Mouse (Mus musculus) lung, embryonic 14.5 days (tissue): ENCODE data around the gene Npb. TPM values are rescaled to one million over a fixed set of nuclear protein-coding genes. Genes with fewer than 3 reads are reported as not detected.

ENCODE experiments used
- ATAC-seq: fragments of 200-750 bp; cut with Nextera tagmentation; 2 replicates; pipeline ENCODE4 v1.8.0; 2017; ENCODE audit warnings: mild to moderate bottlenecking, moderate TSS enrichment, moderate library complexity; ENCODE audit not compliant: insufficient read depth
- DNase-seq: peaks from one replicate; pipeline ENCODE4 v3.0.0-alpha.2; 2015
- H3K27ac ChIP-seq: fragments of 300-500 bp; sonication (generic); 2 replicates; pipeline ENCODE4 v1.5.1; 2014; ENCODE audit warnings: low read depth, mild to moderate bottlenecking, moderate library complexity
- H3K27me3 ChIP-seq: fragments of 300-500 bp; sonication (generic); 2 replicates; pipeline ENCODE4 v1.6.1; 2014; ENCODE audit warnings: low read length, control low read depth; ENCODE audit not compliant: insufficient read depth
- H3K36me3 ChIP-seq: fragments of 300-500 bp; sonication (generic); 2 replicates; pipeline ENCODE4 v1.6.1; 2014; ENCODE audit warnings: control low read depth; ENCODE audit not compliant: insufficient read depth
- H3K4me1 ChIP-seq: fragments of 300-500 bp; sonication (generic); 2 replicates; pipeline ENCODE4 v1.6.1; 2014; ENCODE audit warnings: antibody characterized with exemption, control low read depth; ENCODE audit not compliant: insufficient read depth
- H3K4me2 ChIP-seq: fragments of 300-500 bp; sonication (generic); 2 replicates; pipeline ENCODE4 v1.6.1; 2014; ENCODE audit warnings: mild to moderate bottlenecking
- H3K4me3 ChIP-seq: fragments of 300-500 bp; sonication (generic); 2 replicates; pipeline ENCODE4 v1.5.1; 2014; ENCODE audit warnings: low read depth, low read length
- H3K9ac ChIP-seq: fragments of 300-500 bp; sonication (generic); 2 replicates; pipeline ENCODE4 v1.6.1; 2014
- H3K9me3 ChIP-seq: fragments of 300-500 bp; sonication (generic); 2 replicates; pipeline ENCODE4 v1.6.1; 2016; ENCODE audit warnings: low read depth, low read length, control low read depth
- CTCF ChIP-seq: IDR thresholded peaks from 2 replicates; pipeline ENCODE4 v1.5.1; 2016; ENCODE audit warnings: antibody characterized with exemption, low read depth
- WGBS: fragments of 180-500 bp; shearing (Covaris S2); extraction: QIAGEN DNeasy Blood & Tissue Kit; methylation state at CpG from one replicate; pipeline ENCODE4 v1.1.7; 2014; 5-methylcytosine and 5-hydroxymethylcytosine counted together
- microRNA-seq: library from miRNA; unstranded; fragments of <30 nt; microRNA quantifications from one replicate; pipeline ENCODE4, GENCODE M21; 2016; ENCODE audit warnings: borderline number of aligned reads
- polyA plus RNA-seq: library from polyadenylated mRNA; unstranded; fragments of >200 nt; fragmentation: Nextera tagmentation; extraction: Ambion mirVana; gene quantifications from 2 replicates; pipeline ENCODE4 v1.2.1, GENCODE M21; 2014

Npb gene
- polyA plus RNA-seq, 1 experiment from 2014 or later, result 1.3 TPM

DNA sequence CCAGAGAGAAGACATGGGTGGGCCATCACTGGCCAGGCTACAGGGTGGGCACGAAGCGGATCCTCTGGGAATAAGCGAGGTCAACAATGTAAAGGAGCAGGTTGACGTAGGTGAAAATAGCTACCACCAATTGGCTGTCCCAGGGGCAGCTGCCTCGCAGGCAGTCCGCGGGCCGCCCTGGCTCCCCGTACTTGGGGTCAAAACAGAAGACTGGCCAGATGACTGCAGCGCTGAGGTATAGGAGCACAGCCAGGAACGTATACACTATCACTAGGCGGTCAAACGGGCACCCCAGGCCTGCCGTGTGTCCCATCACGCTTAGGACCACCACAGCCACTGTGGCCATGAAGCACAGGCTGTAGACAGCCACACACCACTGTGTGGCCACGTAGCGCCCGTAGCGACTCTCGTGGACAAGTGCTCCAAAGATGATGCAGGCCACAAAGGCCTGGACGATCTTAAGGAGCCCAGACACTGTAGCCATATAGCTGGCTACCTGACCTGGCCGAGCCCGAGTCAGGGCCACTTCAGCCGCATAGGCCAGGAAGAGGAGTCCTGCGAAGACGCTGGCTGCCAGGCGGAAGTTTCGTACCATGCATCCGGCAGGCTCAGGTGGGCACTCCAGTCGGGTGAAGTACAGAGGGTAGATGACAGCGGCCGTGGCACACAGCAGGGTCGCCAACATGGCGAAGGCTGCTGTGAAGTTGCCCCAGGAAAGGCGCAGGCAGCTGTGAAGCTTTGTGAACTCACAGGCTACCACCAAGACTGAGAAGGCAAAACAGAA lies 39.0 kb downstream of the Npb start:
- H3K4me3 ChIP-seq, result peak overlapping the region; percentile 20; the same call in 1 of the 2 replicates
- 67% methylated on average over 35 of the region's 35 CpGs for WGBS
- DNase-seq (no peak), ATAC-seq (no peak)
- no peak overlapping the region; the same call in 1 of the 2 replicates for H3K27ac ChIP-seq
- no peak for TF ChIP-seq CTCF
- no peaks in the 10 kb centered on the region for H3K9me3 ChIP-seq
- peak overlapping the region; percentile 51 for H3K4me2 ChIP-seq
- H3K4me1 ChIP-seq, result peaks cover 11% of the 10 kb centered on the region; the same call in 1 of the 2 replicates
- peak overlapping the region; percentile 24; the same call in 1 of the 2 replicates for H3K9ac ChIP-seq
- H3K27me3 ChIP-seq, result peaks cover 15% of the 10 kb centered on the region; the same call in 1 of the 2 replicates
- no peaks in the 10 kb centered on the region for H3K36me3 ChIP-seq

DNA sequence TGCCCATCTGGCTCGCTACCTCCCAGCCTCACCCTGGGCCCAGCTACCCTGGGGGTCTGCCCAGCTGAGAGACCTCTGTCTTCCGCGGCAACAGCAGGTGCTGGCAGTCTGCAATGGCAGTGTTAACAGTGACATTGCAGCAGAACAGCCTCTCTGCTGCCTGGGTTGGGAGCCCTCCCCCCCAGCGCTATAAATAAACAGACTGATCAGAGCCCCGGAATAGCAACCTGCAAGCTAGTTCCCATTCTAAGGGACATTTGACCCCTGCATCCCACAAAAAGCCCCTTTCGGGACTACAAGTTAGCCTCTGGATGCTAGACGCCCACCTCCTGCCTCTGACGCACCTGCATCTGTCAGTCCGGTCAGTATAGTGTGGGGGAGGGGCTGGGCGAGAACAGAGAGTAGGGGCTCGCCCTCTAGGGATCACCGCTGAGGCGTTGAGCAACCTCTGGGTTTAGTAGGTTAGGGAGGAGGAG lies 39.8 kb downstream of the Npb start, which contains the start of gene Myadml2:
Gene Myadml2 (minus strand): TSS at position 158 of the 476 bp plus-strand sequence.
- DNase-seq (no peak), ATAC-seq (no peak)
- peaks cover 6% of the 10 kb centered on the region; the same call in 1 of the 2 replicates for H3K4me1 ChIP-seq
- peak within 1 kb of the TSS; percentile 24; the same call in 1 of the 2 replicates for H3K9ac ChIP-seq
- peak within 1 kb of the TSS; percentile 20 for H3K4me3 ChIP-seq
- H3K4me2 ChIP-seq, result peak within 1 kb of the TSS; percentile 51
- peaks cover 12% of the 10 kb centered on the region; the same call in 1 of the 2 replicates for H3K27me3 ChIP-seq
- TF ChIP-seq CTCF, result no peak
- H3K36me3 ChIP-seq, result no peaks in the 10 kb centered on the region
- 5% methylated on average over 13 of the region's 13 CpGs for WGBS
- H3K27ac ChIP-seq, result no peak within 1 kb of the TSS; the same call in 1 of the 2 replicates
- no peaks in the 10 kb centered on the region for H3K9me3 ChIP-seq

DNA sequence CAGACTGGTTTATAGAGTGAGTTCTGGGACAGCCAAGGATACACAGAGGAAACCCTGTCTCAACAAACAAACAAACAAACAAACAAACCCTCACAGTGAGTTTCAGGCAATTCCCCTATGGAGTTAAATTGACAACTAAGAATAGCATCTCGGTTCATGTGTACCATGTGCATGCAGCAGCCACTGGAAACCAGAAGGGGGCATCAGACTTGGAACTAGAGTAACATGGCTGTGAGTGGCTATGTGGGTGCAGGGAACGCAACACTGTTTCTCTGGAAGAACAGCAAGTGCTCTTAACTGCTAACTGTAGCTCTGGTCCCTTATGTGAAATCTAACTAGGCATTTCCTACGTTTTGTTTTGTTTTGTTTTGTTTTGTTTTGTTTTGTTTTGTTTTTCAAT lies 43.6 kb downstream of the Npb start:
- Histone ChIP-seq H3K9ac (no peak overlapping the region), H3K4me2 (no peak overlapping the region), H3K27ac (no peak overlapping the region), H3K27me3 (peaks cover 12% of the 10 kb centered on the region; the same call in 1 of the 2 replicates), H3K4me3 (no peak overlapping the region), H3K36me3 (no peaks in the 10 kb centered on the region), H3K4me1 (0 out of 2 replicates have a peak, but pooled peaks cover 5% of the 10 kb centered on the region), H3K9me3 (no peaks in the 10 kb centered on the region)
- TF ChIP-seq CTCF, result peak; percentile 45
- 60% methylated on average over 3 of the region's 3 CpGs for WGBS
- ATAC-seq, result no peak
- DNase-seq, result no peak

DNA sequence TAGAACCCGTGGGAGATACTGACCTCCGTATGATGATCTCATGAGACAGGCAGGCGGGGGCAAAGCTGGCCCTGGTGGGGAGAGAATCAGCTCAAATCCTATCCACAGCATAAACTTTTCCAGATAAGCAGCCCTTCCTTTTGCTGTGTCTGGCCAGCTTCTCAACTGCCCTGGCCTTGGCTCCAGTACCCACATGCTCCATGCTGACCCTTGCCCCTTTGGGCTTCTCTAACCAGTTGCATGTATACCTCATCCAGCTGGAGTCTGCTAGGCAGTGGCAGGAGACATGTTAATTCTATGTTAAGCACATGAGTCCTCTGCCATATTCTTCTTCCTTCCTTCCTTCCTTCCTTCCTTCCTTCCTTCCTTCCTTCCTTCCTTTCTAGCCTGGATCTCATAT lies 46.5 kb downstream of the Npb start:
- no peak for ATAC-seq

DNA sequence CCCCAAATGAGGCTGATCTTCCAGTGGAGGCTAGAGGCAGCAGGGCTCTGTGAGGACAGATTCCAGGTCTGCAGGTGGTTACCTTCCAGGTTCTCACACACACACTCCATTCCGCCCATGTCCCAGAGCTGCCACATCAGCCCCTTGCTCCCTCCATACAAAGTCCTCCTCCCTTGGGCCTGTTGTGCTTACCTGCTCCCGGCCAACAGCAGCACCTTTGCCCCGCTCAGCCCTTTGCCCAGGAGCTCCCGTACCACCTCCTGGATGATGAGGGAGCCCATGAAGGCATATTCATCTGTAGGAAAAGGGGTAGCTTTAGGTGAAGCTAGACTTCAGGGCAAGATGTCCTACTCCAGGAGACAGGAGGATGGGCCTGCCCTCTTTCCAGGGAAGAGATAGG lies 49.0 kb downstream of the Npb start:
- ATAC-seq (no peak), DNase-seq (no peak)
- H3K4me1 ChIP-seq, result peaks cover 7% of the 10 kb centered on the region; the same call in 1 of the 2 replicates
- H3K9ac ChIP-seq, result no peak overlapping the region
- whole genome bisulfite sequencing, result 84% methylated on average over 4 of the region's 4 CpGs
- peaks cover 53% of the 10 kb centered on the region for H3K27me3 ChIP-seq
- H3K27ac ChIP-seq, result no peak overlapping the region
- no peak overlapping the region for H3K4me3 ChIP-seq
- H3K9me3 ChIP-seq, result no peaks in the 10 kb centered on the region
- no peak for TF ChIP-seq CTCF
- no peaks in the 10 kb centered on the region for H3K36me3 ChIP-seq
- H3K4me2 ChIP-seq, result no peak overlapping the region

More for the DNA sequence above, 46.5 kb downstream of the Npb start:
- Histone ChIP-seq H3K4me3 (no peak overlapping the region), H3K9ac (no peak overlapping the region), H3K27me3 (peaks cover 27% of the 10 kb centered on the region), H3K27ac (no peak overlapping the region), H3K36me3 (no peaks in the 10 kb centered on the region), H3K9me3 (no peaks in the 10 kb centered on the region), H3K4me2 (no peak overlapping the region), H3K4me1 (no peaks in the 10 kb centered on the region)
- no peak for DNase-seq
- no peak for TF ChIP-seq CTCF
- 58% methylated on average over 3 of the region's 3 CpGs for whole genome bisulfite sequencing

Small RNA genes lying within 50 kb of the gene (microRNA-seq; reads per million reads assigned to microRNA genes)
- gene Mir6936, result 1.2 reads per million

Other genes with a start within 250 kb of the Npb start
- gene Fscn2, start 246.9 kb upstream of the Npb start, polyA plus RNA-seq, result 0.23 and 0.57 TPM in 2 replicates
- gene Faap100, start 229.7 kb upstream of the Npb start, polyA plus RNA-seq, result 35.6 and 44.5 TPM in 2 replicates
- gene Nploc4, start 170.8 kb upstream of the Npb start, polyA plus RNA-seq, result 42.1 and 51.4 TPM in 2 replicates
- not detected in 2 replicates for gene Tspan10, start 165.8 kb upstream of the Npb start, polyA plus RNA-seq
- gene Pde6g, start 155.0 kb upstream of the Npb start, polyA plus RNA-seq, result 0.18 TPM in 1 of 2 replicates, not detected in the other
- 10.9 and 11.2 TPM in 2 replicates for gene Oxld1, start 150.4 kb upstream of the Npb start, polyA plus RNA-seq
- 32.2 and 34.6 TPM in 2 replicates for gene Ccdc137, start 150.4 kb upstream of the Npb start, polyA plus RNA-seq
- gene Arl16, start 140.9 kb upstream of the Npb start, polyA plus RNA-seq, result 42.9 and 44.4 TPM in 2 replicates
- 150 and 162 TPM in 2 replicates for gene Mrpl12, start 123.9 kb upstream of the Npb start, polyA plus RNA-seq
- 68.9 and 71.3 TPM in 2 replicates for gene Slc25a10, start 116.6 kb upstream of the Npb start, polyA plus RNA-seq
- 0.59 and 1.4 TPM in 2 replicates for gene Gcgr, start 77.8 kb upstream of the Npb start, polyA plus RNA-seq
- gene Mcrip1, start 58.8 kb upstream of the Npb start, polyA plus RNA-seq, result 226 and 229 TPM in 2 replicates
- gene Ppp1r27, start 57.3 kb upstream of the Npb start, polyA plus RNA-seq, result not detected in 2 replicates
- gene P4hb, start 35.2 kb upstream of the Npb start, polyA plus RNA-seq, result 872 and 897 TPM in 2 replicates
- gene Arhgdia, start 26.9 kb upstream of the Npb start, polyA plus RNA-seq, result 717 and 734 TPM in 2 replicates
- 617 and 627 TPM in 2 replicates for gene Alyref, start 10.1 kb upstream of the Npb start, polyA plus RNA-seq
- gene Anapc11, start 10.1 kb upstream of the Npb start, polyA plus RNA-seq, result 229 and 237 TPM in 2 replicates
- gene Pcyt2, start 9.5 kb downstream of the Npb start, polyA plus RNA-seq, result 95.3 and 99.5 TPM in 2 replicates
- 26.1 and 33.1 TPM in 2 replicates for gene Sirt7, start 16.8 kb downstream of the Npb start, polyA plus RNA-seq
- 25.3 and 28.6 TPM in 2 replicates for gene Mafg, start 25.1 kb downstream of the Npb start, polyA plus RNA-seq
- gene Pycr1, start 35.3 kb downstream of the Npb start, polyA plus RNA-seq, result 29.0 and 29.8 TPM in 2 replicates
- gene Myadml2, start 39.7 kb downstream of the Npb start, polyA plus RNA-seq, result 1.1 TPM in 1 of 2 replicates, not detected in the other
- gene Notum, start 52.7 kb downstream of the Npb start, polyA plus RNA-seq, result 3.9 and 5.3 TPM in 2 replicates
- gene Aspscr1, start 64.5 kb downstream of the Npb start, polyA plus RNA-seq, result 124 and 130 TPM in 2 replicates
- gene Cenpx, start 105.3 kb downstream of the Npb start, polyA plus RNA-seq, result 168 and 173 TPM in 2 replicates
- gene Lrrc45, start 105.4 kb downstream of the Npb start, polyA plus RNA-seq, result 44.1 and 46.1 TPM in 2 replicates
- 10.3 and 10.7 TPM in 2 replicates for gene Rac3, start 113.0 kb downstream of the Npb start, polyA plus RNA-seq
- gene Dcxr, start 118.8 kb downstream of the Npb start, polyA plus RNA-seq, result 27.2 and 29.7 TPM in 2 replicates
- 14.7 and 19.6 TPM in 2 replicates for gene Cbr2, start 123.6 kb downstream of the Npb start, polyA plus RNA-seq
- 5.3 and 7.3 TPM in 2 replicates for gene Hmga1b, start 154.3 kb downstream of the Npb start, polyA plus RNA-seq
- gene Rfng, start 175.7 kb downstream of the Npb start, polyA plus RNA-seq, result 33.0 and 34.0 TPM in 2 replicates
- gene Gps1, start 175.8 kb downstream of the Npb start, polyA plus RNA-seq, result 240 and 257 TPM in 2 replicates
- gene Dus1l, start 187.9 kb downstream of the Npb start, polyA plus RNA-seq, result 77.2 and 87.4 TPM in 2 replicates
- gene Fasn, start 216.1 kb downstream of the Npb start, polyA plus RNA-seq, result 83.3 and 95.5 TPM in 2 replicates